Mouse (Mus musculus): ENCODE results near the gene Rbbp4.

GRCm38 (mm10) chr4:129342705-129343104, 7.5 kb upstream of the Rbbp4 start:
- TF ChIP-seq GATA1 (IDR thresholded peaks at IDR 0.05; ENCODE audit: low read length): no peak
- TF ChIP-seq TAL1 (IDR thresholded peaks at IDR 0.05; ENCODE audit: low read length): no peak
